Mouse (Mus musculus): ENCODE results near the gene Sytl3. TPM values are rescaled to one million over a fixed set of nuclear protein-coding genes. Genes with fewer than 3 reads are reported as not detected.

The Sytl3 gene
- polyA plus RNA-seq, 1 experiment, result 1.1 TPM

- H3K4me1 ChIP-seq (ENCODE audit: control insufficient read depth, insufficient read depth, low read length), result peaks cover 12% of the 10 kb centered on the region
- no peak overlapping the region for H3K4me3 ChIP-seq (replicated peaks; ENCODE audit: extremely low read depth, low read depth, low read length)
- WGBS, result 79% methylated on average over 12 of the region's 12 CpGs
- DNase-seq, result no peak
- TF ChIP-seq CTCF (IDR thresholded peaks at IDR 0.05; ENCODE audit: insufficient read depth, low read length) (no peak), POLR2A (IDR thresholded peaks at IDR 0.05; ENCODE audit: borderline replicate concordance, extremely low read depth, low read depth, low read length) (no peak)
These were observed 78.5 kb downstream of the Sytl3 start for GRCm38 (mm10) chr17:6737273-6737997.

GRCm38 (mm10) chr17:6738836-6739235 lies 79.9 kb downstream of the Sytl3 start:
- 67% methylated on average over 7 of the region's 7 CpGs for WGBS
- TF ChIP-seq CTCF (IDR thresholded peaks at IDR 0.05; ENCODE audit: insufficient read depth, low read length) (no peak), POLR2A (IDR thresholded peaks at IDR 0.05; ENCODE audit: borderline replicate concordance, extremely low read depth, low read depth, low read length) (no peak)
- no peak for DNase-seq
- peaks cover 23% of the 10 kb centered on the region for H3K4me1 ChIP-seq (ENCODE audit: control insufficient read depth, insufficient read depth, low read length)
- H3K4me3 ChIP-seq (replicated peaks; ENCODE audit: extremely low read depth, low read depth, low read length), result no peak overlapping the region

GRCm38 (mm10) chr17:6739266-6739665 lies 80.4 kb downstream of the Sytl3 start:
- 80% methylated on average over 13 of the region's 13 CpGs for WGBS

GRCm38 (mm10) chr17:6739756-6740155 lies 80.9 kb downstream of the Sytl3 start:
- no peak for DNase-seq
- 91% methylated on average over 15 of the region's 15 CpGs for WGBS
- TF ChIP-seq POLR2A (IDR thresholded peaks at IDR 0.05; ENCODE audit: borderline replicate concordance, extremely low read depth, low read depth, low read length) (no peak), CTCF (IDR thresholded peaks at IDR 0.05; ENCODE audit: insufficient read depth, low read length) (no peak)

More at GRCm38 (mm10) chr17:6739266-6739665, 80.4 kb downstream of the Sytl3 start:
- H3K4me1 ChIP-seq (ENCODE audit: control insufficient read depth, insufficient read depth, low read length), result peaks cover 23% of the 10 kb centered on the region
- no peak overlapping the region for H3K4me3 ChIP-seq (replicated peaks; ENCODE audit: extremely low read depth, low read depth, low read length)
- no peak for TF ChIP-seq POLR2A (IDR thresholded peaks at IDR 0.05; ENCODE audit: borderline replicate concordance, extremely low read depth, low read depth, low read length)
- no peak for TF ChIP-seq CTCF (IDR thresholded peaks at IDR 0.05; ENCODE audit: insufficient read depth, low read length)
- DNase-seq, result no peak

GRCm38 (mm10) chr17:6740331-6741170 lies 81.7 kb downstream of the Sytl3 start:
- no peak overlapping the region for H3K4me3 ChIP-seq (replicated peaks; ENCODE audit: extremely low read depth, low read depth, low read length)
- WGBS, result 94% methylated on average over 19 of the region's 19 CpGs
- H3K4me1 ChIP-seq (ENCODE audit: control insufficient read depth, insufficient read depth, low read length), result peaks cover 25% of the 10 kb centered on the region
- no peak for TF ChIP-seq CTCF (IDR thresholded peaks at IDR 0.05; ENCODE audit: insufficient read depth, low read length)
- TF ChIP-seq POLR2A (IDR thresholded peaks at IDR 0.05; ENCODE audit: borderline replicate concordance, extremely low read depth, low read depth, low read length), result no peak
- peak; percentile 2 for DNase-seq

More at GRCm38 (mm10) chr17:6739756-6740155, 80.9 kb downstream of the Sytl3 start:
- Histone ChIP-seq H3K4me3 (replicated peaks; ENCODE audit: extremely low read depth, low read depth, low read length) (no peak overlapping the region), H3K4me1 (ENCODE audit: control insufficient read depth, insufficient read depth, low read length) (peaks cover 23% of the 10 kb centered on the region)

- DNase-seq, result peak; percentile 2
- WGBS, result 87% methylated on average over 12 of the region's 12 CpGs
- Histone ChIP-seq H3K4me3 (replicated peaks; ENCODE audit: extremely low read depth, low read depth, low read length) (no peak overlapping the region), H3K4me1 (ENCODE audit: control insufficient read depth, insufficient read depth, low read length) (peaks cover 27% of the 10 kb centered on the region)
- TF ChIP-seq CTCF (IDR thresholded peaks at IDR 0.05; ENCODE audit: insufficient read depth, low read length), result no peak
- no peak for TF ChIP-seq POLR2A (IDR thresholded peaks at IDR 0.05; ENCODE audit: borderline replicate concordance, extremely low read depth, low read depth, low read length)
These were observed 82.4 kb downstream of the Sytl3 start for GRCm38 (mm10) chr17:6741271-6741670.

GRCm38 (mm10) chr17:6742083-6743038 lies 83.5 kb downstream of the Sytl3 start:
- Histone ChIP-seq H3K4me3 (replicated peaks; ENCODE audit: extremely low read depth, low read depth, low read length) (no peak overlapping the region), H3K4me1 (ENCODE audit: control insufficient read depth, insufficient read depth, low read length) (peaks cover 24% of the 10 kb centered on the region)
- TF ChIP-seq POLR2A (IDR thresholded peaks at IDR 0.05; ENCODE audit: borderline replicate concordance, extremely low read depth, low read depth, low read length), result no peak
- TF ChIP-seq CTCF (IDR thresholded peaks at IDR 0.05; ENCODE audit: insufficient read depth, low read length), result no peak
- peak; percentile 21 for DNase-seq
- 39% methylated on average over 33 of the region's 33 CpGs for WGBS

GRCm38 (mm10) chr17:6743039-6743575 lies 84.2 kb downstream of the Sytl3 start:
- WGBS, result 66% methylated on average over 11 of the region's 11 CpGs
- H3K4me3 ChIP-seq (replicated peaks; ENCODE audit: extremely low read depth, low read depth, low read length), result no peak overlapping the region
- DNase-seq, result peak; percentile 6
- TF ChIP-seq POLR2A (IDR thresholded peaks at IDR 0.05; ENCODE audit: borderline replicate concordance, extremely low read depth, low read depth, low read length) (no peak), CTCF (IDR thresholded peaks at IDR 0.05; ENCODE audit: insufficient read depth, low read length) (no peak)
- H3K4me1 ChIP-seq (ENCODE audit: control insufficient read depth, insufficient read depth, low read length), result peaks cover 24% of the 10 kb centered on the region

All from lung, adult 2 months (tissue).